Mouse (Mus musculus): ENCODE results near the gene Selenom.

Selenom gene

GRCm38 (mm10) chr11:3514529-3515054, at the start of gene Selenom:
Gene Selenom (plus strand): TSS chr11:3514684.
- DNase-seq (ENCODE audit: low read depth, low spot score) = peak; percentile 92

- DNase-seq (ENCODE audit: low read depth, low spot score) = no peak
Measured at GRCm38 (mm10) chr11:3471448-3471850, 43.0 kb upstream of the Selenom start.

- DNase-seq (ENCODE audit: low read depth, low spot score) = peak; percentile 91
Measured at GRCm38 (mm10) chr11:3472484-3472883, 42.0 kb upstream of the Selenom start.

- DNase-seq (ENCODE audit: low read depth, low spot score) = peak; percentile 40
Measured at GRCm38 (mm10) chr11:3474480-3475115, 39.9 kb upstream of the Selenom start.

GRCm38 (mm10) chr11:3475489-3475888, 39.0 kb upstream of the Selenom start:
- DNase-seq (ENCODE audit: low read depth, low spot score) = no peak

- no peak for DNase-seq (ENCODE audit: low read depth, low spot score)
Measured at GRCm38 (mm10) chr11:3483980-3484642, 30.4 kb upstream of the Selenom start.

- no peak for DNase-seq (ENCODE audit: low read depth, low spot score)
Measured at GRCm38 (mm10) chr11:3486349-3486748, 28.1 kb upstream of the Selenom start.

GRCm38 (mm10) chr11:3487952-3488570, 26.4 kb upstream of the Selenom start, which contains the start of gene Pla2g3:
Gene Pla2g3 (plus strand): TSS chr11:3488284.
- DNase-seq (ENCODE audit: low read depth, low spot score) = no peak

- no peak for DNase-seq (ENCODE audit: low read depth, low spot score)
Measured at GRCm38 (mm10) chr11:3489036-3489435, 25.4 kb upstream of the Selenom start.

- no peak for DNase-seq (ENCODE audit: low read depth, low spot score)
Measured at GRCm38 (mm10) chr11:3492748-3493147, 21.7 kb upstream of the Selenom start.

GRCm38 (mm10) chr11:3494857-3495256, 19.6 kb upstream of the Selenom start:
- no peak for DNase-seq (ENCODE audit: low read depth, low spot score)

- DNase-seq (ENCODE audit: low read depth, low spot score) = no peak
Measured at GRCm38 (mm10) chr11:3495496-3495895, 19.0 kb upstream of the Selenom start.

- DNase-seq (ENCODE audit: low read depth, low spot score) = no peak
Measured at GRCm38 (mm10) chr11:3496756-3497155, 17.7 kb upstream of the Selenom start.

GRCm38 (mm10) chr11:3497296-3497695, 17.2 kb upstream of the Selenom start:
- no peak for DNase-seq (ENCODE audit: low read depth, low spot score)

GRCm38 (mm10) chr11:3502057-3502456, 12.4 kb upstream of the Selenom start:
- no peak for DNase-seq (ENCODE audit: low read depth, low spot score)

GRCm38 (mm10) chr11:3502459-3503072, 11.9 kb upstream of the Selenom start:
- DNase-seq (ENCODE audit: low read depth, low spot score) = no peak

- DNase-seq (ENCODE audit: low read depth, low spot score) = no peak
Measured at GRCm38 (mm10) chr11:3503755-3504693, 10.5 kb upstream of the Selenom start.

- no peak for DNase-seq (ENCODE audit: low read depth, low spot score)
Measured at GRCm38 (mm10) chr11:3508226-3508625, 6.3 kb upstream of the Selenom start.

- no peak for DNase-seq (ENCODE audit: low read depth, low spot score)
Measured at GRCm38 (mm10) chr11:3509181-3510085, 5.1 kb upstream of the Selenom start.

- DNase-seq (ENCODE audit: low read depth, low spot score) = no peak
Measured at GRCm38 (mm10) chr11:3510321-3510720, 4.2 kb upstream of the Selenom start.

All from 3T3-L1 (cell line).